Mouse (Mus musculus) midbrain, embryonic 13.5 days (tissue): Measurements from ENCODE around the gene Ppil1. TPM values are rescaled to one million over a fixed set of nuclear protein-coding genes. Genes with fewer than 3 reads are reported as not detected.

Experiments
- ATAC-seq: fragments of 200-750 bp; cut with Nextera tagmentation; 2 replicates; pipeline ENCODE4 v1.8.0; 2017; ENCODE audit warnings: mild to moderate bottlenecking, moderate TSS enrichment, moderate library complexity
- H3K27ac ChIP-seq: fragments of 300-500 bp; sonication (generic); 2 replicates; pipeline ENCODE4 v1.5.1; 2015; ENCODE audit warnings: inconsistent platforms, mild to moderate bottlenecking, moderate library complexity
- H3K27me3 ChIP-seq: fragments of 300-500 bp; sonication (generic); 2 replicates; pipeline ENCODE4 v1.6.1; 2015; ENCODE audit warnings: mild to moderate bottlenecking, inconsistent platforms
- H3K36me3 ChIP-seq: fragments of 300-500 bp; sonication (generic); 2 replicates; pipeline ENCODE4 v1.6.1; 2015; ENCODE audit warnings: mild to moderate bottlenecking, inconsistent platforms
- H3K4me1 ChIP-seq: fragments of 300-500 bp; sonication (generic); replicated peaks from 2 replicates; pipeline ENCODE4 v1.6.1; 2015; ENCODE audit warnings: inconsistent platforms
- H3K4me2 ChIP-seq: fragments of 300-500 bp; sonication (generic); replicated peaks from 2 replicates; pipeline ENCODE4 v1.6.1; 2015; ENCODE audit warnings: moderate library complexity, mild to moderate bottlenecking, inconsistent platforms
- H3K4me3 ChIP-seq: fragments of 300-500 bp; sonication (generic); replicated peaks from 2 replicates; pipeline ENCODE4 v1.5.1; 2015; ENCODE audit warnings: mild to moderate bottlenecking, inconsistent platforms
- H3K9ac ChIP-seq: fragments of 300-500 bp; sonication (generic); replicated peaks from 2 replicates; pipeline ENCODE4 v1.6.1; 2015; ENCODE audit warnings: mild to moderate bottlenecking, inconsistent platforms
- H3K9me3 ChIP-seq: fragments of 300-500 bp; sonication (generic); 2 replicates; pipeline ENCODE4 v1.6.1; 2016; ENCODE audit warnings: mild to moderate bottlenecking, inconsistent platforms
- WGBS: fragments of 180-500 bp; shearing (Covaris S2); methylation state at CpG from one replicate; pipeline ENCODE4 v1.1.7; 2015; 5-methylcytosine and 5-hydroxymethylcytosine counted together
- polyA plus RNA-seq: library from polyadenylated mRNA; unstranded; fragments of >200 nt; fragmentation: Nextera tagmentation; extraction: Ambion mirVana; gene quantifications from 2 replicates; pipeline ENCODE4 v1.2.1, GENCODE M21; 2015

Ppil1 gene
- polyA plus RNA-seq, 1 experiment from 2014 or later, result 128 TPM

DNA sequence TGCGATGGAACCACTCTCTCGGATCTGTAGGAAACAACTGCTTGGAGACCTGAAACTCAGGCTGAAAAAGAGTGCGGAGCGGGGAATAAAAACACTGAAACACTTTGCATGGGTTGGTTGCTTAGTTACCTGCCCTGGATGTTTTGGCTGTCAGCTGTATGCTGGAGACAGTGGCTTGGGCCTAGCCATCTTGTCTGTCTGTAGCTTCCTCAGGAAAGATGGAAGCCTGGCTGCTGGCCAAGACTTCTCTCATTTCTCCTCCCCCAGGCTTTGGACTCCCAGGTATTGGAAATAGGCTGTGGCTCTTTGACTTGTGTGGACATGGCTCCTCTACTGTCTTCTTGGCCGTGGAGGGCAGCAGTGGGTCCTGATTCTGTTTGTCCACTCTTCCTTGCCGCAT lies 37.4 kb upstream of the Ppil1 start:
- ATAC-seq, result no peak
- 91% methylated on average over 6 of the region's 6 CpGs for WGBS

GRCm38 (mm10) chr17:29300926-29301325 lies 36.9 kb upstream of the Ppil1 start:
- Histone ChIP-seq H3K27ac (no peak overlapping the region), H3K9ac (no peak overlapping the region), H3K4me3 (no peak overlapping the region), H3K9me3 (no peaks in the 10 kb centered on the region), H3K4me2 (no peak overlapping the region), H3K36me3 (peaks cover 62% of the 10 kb centered on the region), H3K4me1 (peaks cover 7% of the 10 kb centered on the region; the same call in 1 of the 2 replicates), H3K27me3 (no peaks in the 10 kb centered on the region)
- WGBS, result 95% methylated on average over 7 of the region's 7 CpGs
- no peak for ATAC-seq

More for the DNA sequence above, 37.4 kb upstream of the Ppil1 start:
- Histone ChIP-seq H3K36me3 (peaks cover 57% of the 10 kb centered on the region), H3K9me3 (no peaks in the 10 kb centered on the region), H3K27me3 (no peaks in the 10 kb centered on the region), H3K27ac (no peak overlapping the region), H3K9ac (no peak overlapping the region), H3K4me3 (no peak overlapping the region), H3K4me2 (no peak overlapping the region), H3K4me1 (peaks cover 8% of the 10 kb centered on the region; the same call in 1 of the 2 replicates)

DNA sequence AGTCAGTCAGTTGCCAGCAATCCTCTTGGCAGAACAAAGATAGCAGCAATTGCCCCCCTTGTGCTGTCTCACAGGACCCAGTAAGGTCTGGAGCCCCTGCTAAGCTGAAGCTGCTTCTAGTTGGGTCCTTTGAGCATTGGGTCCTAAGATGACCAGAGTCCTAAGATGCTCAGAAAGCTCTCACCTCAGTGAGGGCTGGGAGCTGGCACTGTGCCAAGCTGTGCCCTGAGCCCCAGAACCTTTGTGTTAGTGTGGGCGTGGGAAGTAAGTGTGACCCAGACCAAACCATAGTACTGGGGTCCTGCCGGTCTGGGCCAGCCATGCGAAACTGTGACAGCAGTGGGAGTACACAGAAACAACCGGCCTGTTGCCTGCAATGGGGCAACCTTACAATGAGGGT lies 35.3 kb upstream of the Ppil1 start:
- H3K36me3 ChIP-seq, result peaks cover 79% of the 10 kb centered on the region

DNA sequence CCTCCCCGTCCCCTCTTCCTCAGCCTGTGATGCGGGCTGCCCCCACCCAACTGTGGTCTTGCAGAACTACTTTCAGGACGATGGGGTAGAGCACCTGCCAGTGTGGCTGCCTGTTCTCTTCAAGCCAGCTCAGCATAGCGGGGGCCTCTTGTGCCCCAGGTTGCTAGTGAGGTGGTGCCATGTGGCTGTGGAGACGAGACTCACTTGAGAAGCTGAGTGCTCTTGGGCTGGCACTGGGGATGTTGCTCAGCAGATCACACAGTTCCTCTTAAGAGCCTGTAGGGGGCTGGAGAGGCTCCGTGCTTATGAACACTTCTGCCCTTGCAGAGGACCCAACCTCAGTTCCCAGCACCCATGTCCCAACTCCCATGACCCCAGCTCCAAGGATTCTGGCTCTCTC lies 33.8 kb upstream of the Ppil1 start:
- Histone ChIP-seq H3K27me3 (no peaks in the 10 kb centered on the region), H3K4me1 (no peaks in the 10 kb centered on the region), H3K36me3 (peaks cover 89% of the 10 kb centered on the region), H3K9me3 (no peaks in the 10 kb centered on the region), H3K4me2 (no peak overlapping the region), H3K4me3 (no peak overlapping the region), H3K27ac (no peak overlapping the region), H3K9ac (no peak overlapping the region)
- 89% methylated on average over 6 of the region's 6 CpGs for WGBS
- ATAC-seq, result no peak

More for the DNA sequence above, 35.3 kb upstream of the Ppil1 start:
- H3K9me3 ChIP-seq, result no peaks in the 10 kb centered on the region
- H3K9ac ChIP-seq, result no peak overlapping the region
- no peak overlapping the region for H3K4me2 ChIP-seq
- H3K27ac ChIP-seq, result no peak overlapping the region
- no peak for ATAC-seq
- WGBS, result 81% methylated on average over 4 of the region's 4 CpGs
- H3K4me1 ChIP-seq, result no peaks in the 10 kb centered on the region
- no peaks in the 10 kb centered on the region for H3K27me3 ChIP-seq
- no peak overlapping the region for H3K4me3 ChIP-seq

GRCm38 (mm10) chr17:29297321-29297720 lies 33.3 kb upstream of the Ppil1 start:
- Histone ChIP-seq H3K27ac (no peak overlapping the region), H3K36me3 (peaks cover 92% of the 10 kb centered on the region), H3K27me3 (no peaks in the 10 kb centered on the region), H3K4me3 (no peak overlapping the region), H3K9ac (no peak overlapping the region), H3K4me2 (no peak overlapping the region), H3K4me1 (no peaks in the 10 kb centered on the region), H3K9me3 (no peaks in the 10 kb centered on the region)
- WGBS, result 91% methylated on average over 10 of the region's 10 CpGs
- ATAC-seq, result no peak

- Histone ChIP-seq H3K4me1 (no peaks in the 10 kb centered on the region), H3K27ac (no peak overlapping the region), H3K9me3 (no peaks in the 10 kb centered on the region), H3K9ac (no peak overlapping the region), H3K36me3 (peaks cover 88% of the 10 kb centered on the region), H3K4me2 (no peak overlapping the region), H3K4me3 (no peak overlapping the region), H3K27me3 (no peaks in the 10 kb centered on the region)
- no peak for ATAC-seq
- 77% methylated on average over 5 of the region's 5 CpGs for WGBS
Measured at GRCm38 (mm10) chr17:29295835-29296234, 31.8 kb upstream of the Ppil1 start.

DNA sequence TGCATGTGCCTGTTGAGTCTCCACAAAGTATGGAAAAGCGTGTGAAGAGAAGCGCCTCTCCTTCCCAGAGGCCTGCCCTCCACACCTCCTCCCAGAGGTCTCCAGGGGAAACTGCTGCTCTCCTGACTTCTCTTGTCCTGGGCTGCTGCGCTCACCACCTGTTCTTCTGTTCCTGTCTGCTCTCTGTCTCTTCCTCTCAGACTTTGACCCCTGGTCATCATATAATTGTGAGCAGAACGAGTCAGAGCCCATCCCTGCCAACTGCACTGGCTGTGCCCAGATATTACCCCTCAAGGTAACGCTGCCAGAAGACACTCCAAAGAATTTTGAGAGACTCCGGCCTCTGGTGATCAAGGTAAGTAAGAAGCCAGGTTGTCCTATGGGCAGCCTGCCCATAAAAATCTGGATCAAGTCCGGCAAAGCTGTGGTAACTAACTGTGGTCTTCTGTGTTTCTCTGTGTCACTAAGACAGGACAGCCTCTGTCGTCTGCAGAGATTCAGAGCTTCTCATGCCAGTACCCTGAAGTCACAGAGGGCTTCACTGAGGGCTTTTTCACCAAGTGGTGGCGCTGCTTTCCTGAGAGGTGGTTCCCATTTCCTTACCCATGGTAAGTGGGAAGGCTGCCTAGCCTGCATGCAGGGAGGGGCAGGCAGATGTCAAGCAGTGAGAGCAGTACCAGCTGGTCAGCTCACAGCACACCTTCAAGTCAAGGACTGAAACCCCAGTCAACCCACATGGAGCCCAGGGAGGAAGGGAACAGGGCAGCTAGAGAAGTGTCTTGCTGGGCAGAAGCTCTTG lies 30.0 kb upstream of the Ppil1 start:
- no peak for ATAC-seq
- no peak overlapping the region for H3K4me2 ChIP-seq
- peaks cover 70% of the 10 kb centered on the region for H3K36me3 ChIP-seq
- WGBS, result 86% methylated on average over 9 of the region's 9 CpGs
- H3K9me3 ChIP-seq, result no peaks in the 10 kb centered on the region
- H3K4me3 ChIP-seq, result no peak overlapping the region
- H3K4me1 ChIP-seq, result no peaks in the 10 kb centered on the region
- no peak overlapping the region for H3K27ac ChIP-seq
- no peaks in the 10 kb centered on the region for H3K27me3 ChIP-seq
- no peak overlapping the region for H3K9ac ChIP-seq

- H3K36me3 ChIP-seq, result peaks cover 62% of the 10 kb centered on the region
- H3K9me3 ChIP-seq, result no peaks in the 10 kb centered on the region
- no peak for ATAC-seq
- no peak overlapping the region for H3K27ac ChIP-seq
- 94% methylated on average over 3 of the region's 3 CpGs for WGBS
- no peak overlapping the region for H3K4me2 ChIP-seq
- H3K9ac ChIP-seq, result no peak overlapping the region
- no peak overlapping the region for H3K4me3 ChIP-seq
- H3K27me3 ChIP-seq, result no peaks in the 10 kb centered on the region
- H3K4me1 ChIP-seq, result no peaks in the 10 kb centered on the region
Measured at GRCm38 (mm10) chr17:29292996-29293395, 29.0 kb upstream of the Ppil1 start.

DNA sequence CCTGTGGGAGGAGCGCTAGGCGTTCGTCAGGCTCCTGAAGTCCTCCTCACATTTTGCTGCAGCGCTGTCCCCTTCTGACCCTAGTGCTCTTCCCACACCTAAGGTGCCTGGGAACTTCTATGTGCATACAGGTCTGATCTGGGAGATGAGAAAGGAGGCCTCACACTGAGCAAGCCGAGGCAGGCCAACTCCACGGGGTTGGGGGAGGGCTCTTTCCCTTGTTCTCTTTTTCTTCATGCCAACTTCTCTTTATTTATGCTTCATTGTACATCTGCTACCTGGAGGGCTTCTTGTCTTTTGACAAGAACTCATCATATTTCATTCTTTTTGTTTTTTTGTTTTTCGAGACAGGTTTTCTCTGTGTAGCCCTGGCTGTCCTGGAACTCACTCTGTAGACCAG lies 27.8 kb upstream of the Ppil1 start:
- H3K4me2 ChIP-seq, result no peak overlapping the region
- no peaks in the 10 kb centered on the region for H3K4me1 ChIP-seq
- no peak overlapping the region for H3K27ac ChIP-seq
- ATAC-seq, result no peak
- H3K4me3 ChIP-seq, result no peak overlapping the region
- no peaks in the 10 kb centered on the region for H3K27me3 ChIP-seq
- WGBS, result 86% methylated on average over 7 of the region's 7 CpGs
- H3K9me3 ChIP-seq, result no peaks in the 10 kb centered on the region
- H3K36me3 ChIP-seq, result peaks cover 50% of the 10 kb centered on the region
- no peak overlapping the region for H3K9ac ChIP-seq

GRCm38 (mm10) chr17:29282216-29282952 lies 18.4 kb upstream of the Ppil1 start:
- Histone ChIP-seq H3K4me3 (no peak overlapping the region), H3K27me3 (no peaks in the 10 kb centered on the region), H3K36me3 (peaks cover 58% of the 10 kb centered on the region), H3K4me1 (peaks cover 11% of the 10 kb centered on the region), H3K9me3 (no peaks in the 10 kb centered on the region), H3K27ac (peak overlapping the region; percentile 56; the same call in 1 of the 2 replicates), H3K4me2 (0 out of 2 replicates have a peak overlapping the region, but pooled peaks have one; percentile 6), H3K9ac (no peak overlapping the region)
- ATAC-seq, result peak; percentile 40; the same call in 1 of the 2 replicates
- 42% methylated on average over 21 of the region's 21 CpGs for WGBS

DNA sequence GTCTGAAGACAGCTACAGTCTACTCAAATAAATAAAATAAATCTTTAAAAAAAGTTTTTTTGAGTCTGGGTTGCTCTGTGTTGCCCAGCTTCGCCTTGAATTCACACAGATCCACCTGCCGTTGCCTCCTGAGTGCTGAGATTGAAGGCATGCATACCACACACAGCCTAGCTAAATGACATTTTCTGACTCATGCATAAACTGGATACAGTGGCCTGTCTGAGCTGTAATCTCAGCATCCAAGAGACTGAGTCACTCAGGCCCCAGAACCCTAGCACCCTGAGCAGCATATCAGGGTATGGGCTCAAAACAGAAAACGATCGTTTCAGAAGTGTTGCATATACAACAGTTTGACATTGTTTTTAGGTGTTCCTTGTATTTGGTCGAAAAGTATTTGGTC lies 17.6 kb upstream of the Ppil1 start:
- Histone ChIP-seq H3K4me2 (no peak overlapping the region), H3K4me3 (no peak overlapping the region), H3K27me3 (no peaks in the 10 kb centered on the region), H3K4me1 (peaks cover 11% of the 10 kb centered on the region), H3K9me3 (no peaks in the 10 kb centered on the region), H3K27ac (no peak overlapping the region), H3K9ac (no peak overlapping the region), H3K36me3 (peaks cover 57% of the 10 kb centered on the region)
- ATAC-seq, result no peak
- 88% methylated on average over 5 of the region's 5 CpGs for WGBS

- Histone ChIP-seq H3K9me3 (no peaks in the 10 kb centered on the region), H3K4me3 (no peak overlapping the region), H3K27me3 (no peaks in the 10 kb centered on the region), H3K4me2 (no peak overlapping the region), H3K27ac (no peak overlapping the region), H3K36me3 (peaks cover 49% of the 10 kb centered on the region), H3K9ac (no peak overlapping the region), H3K4me1 (peaks cover 11% of the 10 kb centered on the region)
- 95% methylated on average over 5 of the region's 5 CpGs for WGBS
- no peak for ATAC-seq
Measured at GRCm38 (mm10) chr17:29280422-29280821, 16.4 kb upstream of the Ppil1 start.
